Mouse (Mus musculus) CH12.LX (cell line): Measurements from ENCODE around the gene Kbtbd3.

Experiments
- CTCF ChIP-seq, 2 experiments: IDR thresholded peaks in 1 of 2; conservative IDR thresholded peaks in 1 of 2; 2 replicates each; pipeline ENCODE4 v1.5.1; 2011 to 2012; ENCODE audit warnings: low read depth in 2 of 2, low read length in 2 of 2, improper control_type of control experiment in 1 of 2, inconsistent platforms in 1 of 2, mild to moderate bottlenecking in 1 of 2, moderate library complexity in 1 of 2
- E2F4 ChIP-seq: IDR thresholded peaks from 2 replicates; pipeline ENCODE4 v1.6.1; 2011; ENCODE audit warnings: low read depth, low read length, improper control_type of control experiment; ENCODE audit not compliant: insufficient replicate concordance
- EP300 ChIP-seq: IDR thresholded peaks from 2 replicates; pipeline ENCODE4 v1.6.1; 2011; ENCODE audit warnings: low read length, improper control_type of control experiment
- HCFC1 ChIP-seq: IDR thresholded peaks from 2 replicates; pipeline ENCODE4 v1.6.1; 2012; ENCODE audit warnings: low read depth, mild to moderate bottlenecking, inconsistent platforms, low read length, improper control_type of control experiment
- JUND ChIP-seq: conservative IDR thresholded peaks from 2 replicates; pipeline ENCODE4 v1.6.1; 2011; ENCODE audit warnings: low read depth, low read length, improper control_type of control experiment
- MAX ChIP-seq: IDR thresholded peaks from 2 replicates; pipeline ENCODE4 v1.6.1; 2011; ENCODE audit warnings: low read length, improper control_type of control experiment
- NRF1 ChIP-seq: IDR thresholded peaks from 2 replicates; pipeline ENCODE4 v1.6.1; 2014; ENCODE audit warnings: low read depth, mild to moderate bottlenecking, inconsistent platforms, low read length, improper control_type of control experiment, moderate library complexity
- POLR2A ChIP-seq: IDR thresholded peaks from 2 replicates; pipeline ENCODE4 v1.6.1; 2011; ENCODE audit warnings: low read depth, mild to moderate bottlenecking, improper control_type of control experiment, low read length
- UBTF ChIP-seq: IDR thresholded peaks from 2 replicates; pipeline ENCODE4 v1.6.1; 2012; ENCODE audit warnings: low read depth, mild to moderate bottlenecking, inconsistent platforms, low read length, improper control_type of control experiment, moderate library complexity
- USF1 ChIP-seq: IDR thresholded peaks from 2 replicates; pipeline ENCODE4 v1.6.1; 2014; ENCODE audit warnings: low read depth, mild to moderate bottlenecking, inconsistent platforms, low read length, improper control_type of control experiment
- ZNF384 ChIP-seq: IDR thresholded peaks from 2 replicates; pipeline ENCODE4 v1.6.1; 2012; ENCODE audit warnings: low read depth, low read length, improper control_type of control experiment, inconsistent platforms

DNA sequence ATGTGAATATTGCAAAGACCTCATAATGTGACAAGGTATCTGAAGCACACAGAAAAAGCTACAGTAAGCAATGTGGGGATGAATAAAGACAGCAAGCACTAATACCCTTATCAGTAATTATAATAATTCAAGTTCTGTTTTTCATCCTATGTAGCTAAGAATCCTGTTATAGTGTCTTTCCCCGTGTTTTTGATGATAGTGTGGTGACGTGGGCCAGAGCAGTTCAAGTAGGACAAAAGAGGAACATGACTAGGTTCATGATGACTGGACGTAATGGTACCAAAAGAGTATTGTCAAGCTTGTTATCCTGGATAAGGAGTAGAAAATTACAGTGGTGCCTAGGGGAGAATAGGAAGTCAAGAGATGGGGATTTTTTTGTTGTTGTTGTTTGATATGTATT is 1.1 kb downstream of the Kbtbd3 start:
- TF ChIP-seq CTCF (conservative IDR thresholded peaks at IDR 0.05 in 1 of 2, IDR thresholded peaks at IDR 0.05 in 1 of 2; ENCODE audit: low read depth in 2 of 2, low read length in 2 of 2) (no peak), MAX (0 out of 2 replicates have a peak, but pooled peaks have one; percentile 14), E2F4 (no peak), POLR2A (no peak), USF1 (no peak), EP300 (0 out of 2 replicates have a peak, but pooled peaks have one; percentile 9), NRF1 (no peak), ZNF384 (no peak), UBTF (no peak), HCFC1 (no peak), JUND (no peak)
